Mouse (Mus musculus): ENCODE results near the gene Gm14692.
"Not testable (repeated sequence)": the region's sequence is repeated elsewhere in the genome, so short reads cannot be mapped to it uniquely, and the experiment has no call there.

The Gm14692 gene

GRCm38 (mm10) chrX:67695398-67695797 is at the start of gene Gm14692:
Gm14692 (plus strand) TSS chrX:67695698.
- DNase-seq (ENCODE audit: low spot score in 2 of 2) = not testable (repeated sequence)

GRCm38 (mm10) chrX:67693462-67693861 is 2.0 kb upstream of the Gm14692 start, which contains the start of gene Gm1140:
Gm1140 (minus strand) TSS chrX:67693562.
- not testable (repeated sequence) for DNase-seq (ENCODE audit: low spot score in 2 of 2)

All from natural killer cell, adult 2 months (primary cell).